Mouse (Mus musculus) midbrain, embryonic 14.5 days (tissue): ENCODE measurements at regions not wholly inside any gene's neighbourhood (a gene's known extent, or its start where the extent isn't known, plus 50 kb on each side); places are given as distances from the start of the nearest gene placed in this dataset.
"Not testable (repeated sequence)": the region's sequence is repeated elsewhere in the genome, so short reads cannot be mapped to it uniquely, and the experiment has no call there.

Experiments
- ATAC-seq: fragments of 200-750 bp; cut with Nextera tagmentation; 2 replicates; pipeline ENCODE4 v1.8.0; 2017; ENCODE audit warnings: moderate number of reproducible peaks, moderate library complexity; ENCODE audit not compliant: low FRiP score, low TSS enrichment
- DNase-seq: peaks from one replicate; pipeline ENCODE4 v3.0.0-alpha.2; 2015
- H3K27ac ChIP-seq: fragments of 300-500 bp; sonication (generic); replicated peaks from 2 replicates; pipeline ENCODE4 v1.5.1; 2014; ENCODE audit warnings: mild to moderate bottlenecking, low read depth, low read length, moderate library complexity
- H3K27me3 ChIP-seq: fragments of 300-500 bp; sonication (generic); 2 replicates; pipeline ENCODE4 v1.6.1; 2014; ENCODE audit warnings: low read length, control low read depth, mixed read lengths; ENCODE audit not compliant: control insufficient read depth, insufficient read depth
- H3K36me3 ChIP-seq: fragments of 300-500 bp; sonication (generic); 2 replicates; pipeline ENCODE4 v1.6.1; 2014; ENCODE audit warnings: low read length, control low read depth; ENCODE audit not compliant: control insufficient read depth, insufficient read depth
- H3K4me1 ChIP-seq: fragments of 300-500 bp; sonication (generic); 2 replicates; pipeline ENCODE4 v1.6.1; 2014; ENCODE audit warnings: mild to moderate bottlenecking, antibody characterized with exemption, low read length, control low read depth; ENCODE audit not compliant: control insufficient read depth, insufficient read depth
- H3K4me2 ChIP-seq: fragments of 300-500 bp; sonication (generic); 2 replicates; pipeline ENCODE4 v1.6.1; 2014; ENCODE audit warnings: mild to moderate bottlenecking, low read length, moderate library complexity
- H3K4me3 ChIP-seq: fragments of 300-500 bp; sonication (generic); replicated peaks from 2 replicates; pipeline ENCODE4 v1.5.1; 2014; ENCODE audit warnings: low read depth, low read length
- H3K9ac ChIP-seq: fragments of 300-500 bp; sonication (generic); replicated peaks from 2 replicates; pipeline ENCODE4 v1.6.1; 2014; ENCODE audit warnings: mild to moderate bottlenecking, low read length, moderate library complexity
- H3K9me3 ChIP-seq: fragments of 300-500 bp; sonication (generic); 2 replicates; pipeline ENCODE4 v1.6.1; 2016; ENCODE audit warnings: low read length, control low read depth, mixed read lengths; ENCODE audit not compliant: control insufficient read depth
- WGBS: fragments of 180-500 bp; shearing (Covaris S2); extraction: QIAGEN DNeasy Blood & Tissue Kit; methylation state at CpG from one replicate; pipeline ENCODE4 v1.1.7; 2014; 5-methylcytosine and 5-hydroxymethylcytosine counted together

GRCm38 (mm10) chr6:48341367-48341766 lies 54.0 kb upstream of the Krba1 start:
- H3K27ac ChIP-seq, H3K9me3 ChIP-seq, H3K4me1 ChIP-seq, ATAC-seq, DNase-seq, H3K36me3 ChIP-seq, H3K4me3 ChIP-seq, H3K4me2 ChIP-seq, H3K9ac ChIP-seq, H3K27me3 ChIP-seq: not testable (repeated sequence)
- 86% methylated on average over 4 of the region's 4 CpGs for WGBS

- 89% methylated on average over 3 of the region's 3 CpGs for WGBS
- H3K27me3 ChIP-seq, H3K9me3 ChIP-seq, H3K36me3 ChIP-seq, H3K4me3 ChIP-seq, H3K9ac ChIP-seq, H3K4me1 ChIP-seq, H3K27ac ChIP-seq, H3K4me2 ChIP-seq, DNase-seq, ATAC-seq: not testable (repeated sequence)
Observed at GRCm38 (mm10) chr6:48336964-48337363, 58.4 kb upstream of the Krba1 start.

- no peak overlapping the region for H3K4me2 ChIP-seq
- H3K4me3 ChIP-seq, result no peak overlapping the region
- H3K36me3 ChIP-seq, result no peaks in the 10 kb centered on the region
- H3K4me1 ChIP-seq, result no peaks in the 10 kb centered on the region
- ATAC-seq (no peak), DNase-seq (no peak)
- H3K27ac ChIP-seq, result no peak overlapping the region
- no peak overlapping the region for H3K9ac ChIP-seq
- WGBS, result 86% methylated on average over 1 of the region's 1 CpGs
- H3K27me3 ChIP-seq, result no peaks in the 10 kb centered on the region
- H3K9me3 ChIP-seq, result no peaks in the 10 kb centered on the region
Observed at GRCm38 (mm10) chr6:48288011-48288410, 107.4 kb upstream of the Krba1 start.

- H3K36me3 ChIP-seq, H3K4me3 ChIP-seq, H3K4me1 ChIP-seq, H3K9ac ChIP-seq, H3K4me2 ChIP-seq, H3K9me3 ChIP-seq, H3K27me3 ChIP-seq, DNase-seq, H3K27ac ChIP-seq, ATAC-seq: not testable (repeated sequence)
- WGBS, result 73% methylated on average over 1 of the region's 1 CpGs
Observed at GRCm38 (mm10) chr6:48279646-48280045, 115.7 kb upstream of the Krba1 start.

- not testable (repeated sequence) for H3K4me1 ChIP-seq, H3K4me2 ChIP-seq, H3K27me3 ChIP-seq, H3K36me3 ChIP-seq, H3K27ac ChIP-seq, H3K4me3 ChIP-seq, ATAC-seq, H3K9ac ChIP-seq, H3K9me3 ChIP-seq, DNase-seq
Observed at GRCm38 (mm10) chr6:48261563-48261962, 133.8 kb upstream of the Krba1 start.

- not testable (repeated sequence) for H3K4me2 ChIP-seq, H3K4me1 ChIP-seq, H3K9me3 ChIP-seq, H3K9ac ChIP-seq, H3K4me3 ChIP-seq, ATAC-seq, H3K27me3 ChIP-seq, H3K36me3 ChIP-seq, DNase-seq, H3K27ac ChIP-seq
Observed at GRCm38 (mm10) chr6:48252989-48253388, 142.4 kb upstream of the Krba1 start.

- Histone ChIP-seq H3K36me3 (no peaks in the 10 kb centered on the region), H3K27me3 (no peaks in the 10 kb centered on the region), H3K9ac (no peak overlapping the region), H3K4me1 (no peaks in the 10 kb centered on the region), H3K4me3 (no peak overlapping the region), H3K27ac (no peak overlapping the region), H3K9me3 (no peaks in the 10 kb centered on the region), H3K4me2 (no peak overlapping the region)
- WGBS, result 80% methylated on average over 1 of the region's 1 CpGs
- no peak for DNase-seq
- no peak for ATAC-seq
Observed at GRCm38 (mm10) chr6:48251954-48252353, 143.4 kb upstream of the Krba1 start.

- not testable (repeated sequence) for ATAC-seq
Observed at GRCm38 (mm10) chr6:48244191-48244590, 151.2 kb upstream of the Krba1 start.

GRCm38 (mm10) chr6:48227431-48227830 lies 141.0 kb upstream of the Zfp746 start:
- no peaks in the 10 kb centered on the region for H3K27me3 ChIP-seq
- H3K4me3 ChIP-seq, result no peak overlapping the region
- no peak overlapping the region for H3K27ac ChIP-seq
- no peaks in the 10 kb centered on the region for H3K4me1 ChIP-seq
- 67% methylated on average over 9 of the region's 9 CpGs for WGBS
- H3K36me3 ChIP-seq, result no peaks in the 10 kb centered on the region
- DNase-seq, result peak; percentile 1
- no peak overlapping the region for H3K9ac ChIP-seq
- no peak for ATAC-seq
- no peak overlapping the region for H3K4me2 ChIP-seq
- no peaks in the 10 kb centered on the region for H3K9me3 ChIP-seq

More at GRCm38 (mm10) chr6:48244191-48244590, 151.2 kb upstream of the Krba1 start:
- H3K27me3 ChIP-seq, H3K27ac ChIP-seq, DNase-seq, H3K9me3 ChIP-seq, H3K4me3 ChIP-seq, H3K9ac ChIP-seq, H3K36me3 ChIP-seq, H3K4me2 ChIP-seq, H3K4me1 ChIP-seq: not testable (repeated sequence)
